In the genomic region with DNA sequence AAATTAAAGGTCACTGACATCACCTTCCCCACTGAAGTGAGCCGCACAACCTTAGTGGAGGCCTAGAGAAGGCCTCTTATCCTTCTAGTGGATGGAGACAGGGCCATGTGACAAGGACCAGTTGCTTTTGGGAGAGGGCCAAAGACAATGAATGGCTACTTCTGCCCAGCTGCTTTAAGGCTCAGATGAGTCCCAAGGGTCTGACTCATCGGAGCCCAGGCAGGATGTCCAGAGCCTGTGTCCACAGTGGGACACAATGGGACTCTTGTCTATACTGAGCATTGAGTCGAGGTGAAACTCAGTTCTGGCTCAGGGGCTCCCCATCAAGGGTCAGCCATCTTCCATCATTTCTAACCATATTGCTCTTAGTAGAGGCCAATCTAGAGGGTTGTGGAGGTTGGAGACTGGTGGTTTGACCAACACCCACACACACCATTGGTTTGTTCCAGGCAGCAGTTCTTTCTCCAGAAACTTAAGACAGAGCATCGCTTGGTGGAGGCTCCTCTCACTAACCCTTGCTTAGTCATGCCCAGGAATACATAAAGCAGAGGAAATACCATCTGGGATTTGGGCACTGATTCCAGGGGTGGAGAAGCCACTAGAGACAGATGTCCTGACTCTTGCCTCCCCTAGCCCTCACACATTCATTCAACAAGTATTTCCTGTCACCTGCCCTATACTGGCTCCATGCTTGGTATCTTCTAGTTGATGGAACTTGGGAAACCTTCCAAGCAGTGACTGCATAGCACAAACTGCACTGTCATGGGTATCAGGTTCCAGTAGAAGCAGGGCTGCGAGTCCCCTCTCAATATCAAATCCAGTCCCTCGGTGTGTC, we compare ENCODE assay signal across 18 mouse cellular contexts. TPM values are rescaled to one million over a fixed set of nuclear protein-coding genes. Genes with fewer than 3 reads are reported as not detected.
A peak's percentile ranks its signal among the peaks of the same experiment; 100 is the strongest.
DNase-seq lines count a peak whose midpoint lies in the region; ATAC-seq and TF ChIP-seq lines count a peak whose summit lies in the region.
"Had no signal": no experiment of that assay in that cellular context is flagged by ENCODE, and none has a peak within 500 bp of the region (broad histone marks: within the 10 kb centered on the region; RNA-seq: fewer than 3 reads in every experiment).

No protein-coding gene starts in this region.

- H3K27me3 ChIP-seq in heart, embryonic 10.5 days (ENCODE audit: insufficient read depth, poor library complexity, severe bottlenecking) = peaks cover 16% of the 10 kb centered on the region; the same call in 1 of the 2 replicates
- no peaks in the 10 kb centered on the region for H3K27me3 ChIP-seq in C2C12 (ENCODE audit: control insufficient read depth, insufficient read depth, insufficient read length)
- H3K27me3 ChIP-seq in liver, embryonic 11.5 days (replicated peaks; ENCODE audit: control insufficient read depth, insufficient read depth, low read length) = no peaks in the 10 kb centered on the region; the same call in 1 of the 2 replicates
- H3K27me3 ChIP-seq in midbrain, embryonic 15.5 days (replicated peaks) = no peaks in the 10 kb centered on the region
- H3K27me3 ChIP-seq: forebrain, embryonic 15.5 days; liver, embryonic 13.5 days had no signal

- no peak for ATAC-seq in liver, embryonic 11.5 days (replicated peaks; ENCODE audit: low FRiP score)
- ATAC-seq in midbrain, embryonic 15.5 days (replicated peaks) = no peak
- ATAC-seq: forebrain, embryonic 15.5 days had no signal

- no peaks in the 10 kb centered on the region for H3K36me3 ChIP-seq in heart, embryonic 10.5 days
- H3K36me3 ChIP-seq in C2C12 (ENCODE audit: control insufficient read depth, insufficient read depth) = no peaks in the 10 kb centered on the region
- no peaks in the 10 kb centered on the region for H3K36me3 ChIP-seq in liver, embryonic 11.5 days (ENCODE audit: control insufficient read depth, insufficient read depth, low read length)
- no peaks in the 10 kb centered on the region for H3K36me3 ChIP-seq in midbrain, embryonic 15.5 days (replicated peaks)
- H3K36me3 ChIP-seq: forebrain, embryonic 15.5 days; liver, embryonic 13.5 days had no signal

- H3K4me3 ChIP-seq in heart, embryonic 10.5 days = no peak overlapping the region
- H3K4me3 ChIP-seq in C2C12 (ENCODE audit: insufficient read depth, poor library complexity, severe bottlenecking) = no peak overlapping the region
- H3K4me3 ChIP-seq in liver, embryonic 11.5 days (ENCODE audit: low read depth, low read length) = no peak overlapping the region
- H3K4me3 ChIP-seq in midbrain, embryonic 15.5 days = no peak overlapping the region
- H3K4me3 ChIP-seq: forebrain, embryonic 15.5 days; liver, embryonic 13.5 days had no signal

- no peak for TF ChIP-seq CTCF in C2C12 (IDR thresholded peaks at IDR 0.05; ENCODE audit: control insufficient read depth, insufficient read depth, insufficient read length)

- no peak overlapping the region for H3ac ChIP-seq in C2C12 (ENCODE audit: control insufficient read depth, insufficient read length, low read depth)

- H3K9ac ChIP-seq in liver, embryonic 11.5 days (ENCODE audit: low read depth, low read length) = no peak overlapping the region
- no peak overlapping the region for H3K9ac ChIP-seq in midbrain, embryonic 15.5 days
- H3K9ac ChIP-seq: forebrain, embryonic 15.5 days; hindbrain, embryonic 14.5 days; liver, embryonic 13.5 days had no signal

- H3K27ac ChIP-seq in heart, embryonic 10.5 days = no peak overlapping the region
- H3K27ac ChIP-seq in liver, embryonic 11.5 days (ENCODE audit: low read depth, low read length) = no peak overlapping the region
- no peak overlapping the region for H3K27ac ChIP-seq in midbrain, embryonic 15.5 days
- H3K27ac ChIP-seq: forebrain, embryonic 15.5 days; hindbrain, embryonic 14.5 days; liver, embryonic 13.5 days had no signal

- no peaks in the 10 kb centered on the region for H3K9me3 ChIP-seq in heart, embryonic 10.5 days
- no peaks in the 10 kb centered on the region for H3K9me3 ChIP-seq in liver, embryonic 11.5 days (ENCODE audit: control insufficient read depth, low read length)
- no peaks in the 10 kb centered on the region for H3K9me3 ChIP-seq in midbrain, embryonic 15.5 days
- H3K9me3 ChIP-seq: forebrain, embryonic 15.5 days; liver, embryonic 13.5 days had no signal

- H3K79me3 ChIP-seq in C2C12 (ENCODE audit: low read depth) = no peaks in the 10 kb centered on the region

- H3K4me1 ChIP-seq in heart, embryonic 10.5 days = peaks cover 9% of the 10 kb centered on the region
- H3K4me1 ChIP-seq in liver, embryonic 11.5 days (replicated peaks; ENCODE audit: control insufficient read depth, insufficient read depth, low read length) = peaks cover 4% of the 10 kb centered on the region
- H3K4me1 ChIP-seq in midbrain, embryonic 15.5 days = peaks cover 10% of the 10 kb centered on the region

- H3K4me2 ChIP-seq in liver, embryonic 11.5 days = no peak overlapping the region
- H3K4me2 ChIP-seq in midbrain, embryonic 15.5 days = no peak overlapping the region
- H3K4me2 ChIP-seq: forebrain, embryonic 15.5 days; hindbrain, embryonic 14.5 days; liver, embryonic 13.5 days had no signal

- intact Hi-C loops in heart, postnatal 10 days (cut with DNase I) = loop anchor here (2.0 to 5.0 kb wide), 2 partner anchors 49 to 153 kb away; no protein-coding TSS in a partner anchor

- DNase-seq in heart, adult 11 months = peak; percentile 99
- no peak for DNase-seq in heart, embryonic 10.5 days (ENCODE audit: low spot score)
- DNase-seq in gastrocnemius, postnatal 25 days = peak; percentile 33
- peak; percentile 72 to 78 for DNase-seq in heart, postnatal 10 days
- no peak for DNase-seq in liver, embryonic 11.5 days (ENCODE audit: low spot score)
- no peak for DNase-seq in urinary bladder, postnatal 14 days (ENCODE audit: low spot score)
- DNase-seq: cerebellum, adult 9-11 months; liver, embryonic 13.5 days; lung, postnatal 36 days; midbrain, embryonic 14.5 days had no signal

- WGBS in heart, embryonic 10.5 days = 68% methylated on average over 6 of the region's 6 CpGs
- 77% methylated on average over 6 of the region's 6 CpGs for WGBS in liver, embryonic 11.5 days
- 88% methylated on average over 6 of the region's 6 CpGs for WGBS in midbrain, embryonic 15.5 days

- H3K79me2 ChIP-seq in C2C12 (ENCODE audit: control insufficient read depth, insufficient read depth) = peaks cover 7% of the 10 kb centered on the region

TF ChIP-seq in C2C12, 6 proteins besides CTCF, POLR2A, EP300 and RAD21:
- TF ChIP-seq CEBPB (IDR thresholded peaks at IDR 0.05; ENCODE audit: low read depth) = no peak
- TF ChIP-seq FOSL1 (IDR thresholded peaks at IDR 0.05; ENCODE audit: insufficient read depth, low read length, poor library complexity, severe bottlenecking) = peak; percentile 12
- peak; percentile 97 for TF ChIP-seq USF1 (IDR thresholded peaks at IDR 0.05; ENCODE audit: low read depth)
- TF ChIP-seq MYOG (IDR thresholded peaks at IDR 0.05; ENCODE audit: control insufficient read depth, extremely low read depth, insufficient read length) = no peak
- peak; percentile 85 for TF ChIP-seq MAX (IDR thresholded peaks at IDR 0.05)
- TF ChIP-seq MYOD1 (IDR thresholded peaks at IDR 0.05; ENCODE audit: control insufficient read depth, insufficient read length, low read depth) = peak; percentile 92

RNA-seq across cellular contexts. Expression of gene Cst6, which starts 3.9 kb away (rescaled TPM):
- 0.23 TPM in 1 of 2 replicates, not detected in the other for polyA plus RNA-seq in heart, embryonic 10.5 days (2016; fragmentation: Nextera tagmentation; extraction: Ambion mirVana)
- polyA plus RNA-seq in C2C12 (2012; fragmentation: generic; extraction: Trizol) = 85.8 TPM
- 10 to 100 TPM; 19.7 to 41.3 TPM for total RNA-seq in gastrocnemius, postnatal 25 days (2021)
- 1 to 10 TPM; 2.6 to 3.1 TPM for total RNA-seq in heart, postnatal 10 days (2021)
- polyA plus RNA-seq in liver, embryonic 11.5 days (2014; fragmentation: Nextera tagmentation; extraction: Ambion mirVana) = not detected in 2 replicates
- polyA plus RNA-seq in midbrain, embryonic 15.5 days (2015; fragmentation: Nextera tagmentation; extraction: Ambion mirVana) = 5.9 and 7.2 TPM in 2 replicates

RNA-seq across cellular contexts. Expression of gene Catsper1, which starts 10.0 kb away (rescaled TPM):
- not detected in 2 replicates for polyA plus RNA-seq in heart, embryonic 10.5 days (2016; fragmentation: Nextera tagmentation; extraction: Ambion mirVana)
- not detected for polyA plus RNA-seq in C2C12 (2012; fragmentation: generic; extraction: Trizol)
- not detected for total RNA-seq in gastrocnemius, postnatal 25 days (2021)
- not detected for total RNA-seq in heart, postnatal 10 days (2021)
- polyA plus RNA-seq in liver, embryonic 11.5 days (2014; fragmentation: Nextera tagmentation; extraction: Ambion mirVana) = not detected in 2 replicates
- not detected in 2 replicates for polyA plus RNA-seq in midbrain, embryonic 15.5 days (2015; fragmentation: Nextera tagmentation; extraction: Ambion mirVana)
- total RNA-seq: CH12.LX had no signal
- polyA plus RNA-seq: embryonic facial prominence, embryonic 11.5 days; forebrain, embryonic 15.5 days; hindbrain, embryonic 14.5 days; liver, embryonic 13.5 days; midbrain, embryonic 14.5 days; neural tube, embryonic 14.5 days; thymus, postnatal 0 days had no signal

RNA-seq across cellular contexts. Expression of gene Eif1ad, which starts 21.0 kb away (rescaled TPM):
- polyA plus RNA-seq in heart, embryonic 10.5 days (2016; fragmentation: Nextera tagmentation; extraction: Ambion mirVana) = 58.0 and 72.6 TPM in 2 replicates
- polyA plus RNA-seq in C2C12 (2012; fragmentation: generic; extraction: Trizol) = 48.5 TPM
- total RNA-seq in gastrocnemius, postnatal 25 days (2021) = 10 to 100 TPM; 12.7 to 13.4 TPM
- 10 to 100 TPM; 26.4 to 28.8 TPM for total RNA-seq in heart, postnatal 10 days (2021)
- polyA plus RNA-seq in liver, embryonic 11.5 days (2014; fragmentation: Nextera tagmentation; extraction: Ambion mirVana) = 72.9 and 76.5 TPM in 2 replicates
- 43.6 and 43.8 TPM in 2 replicates for polyA plus RNA-seq in midbrain, embryonic 15.5 days (2015; fragmentation: Nextera tagmentation; extraction: Ambion mirVana)

RNA-seq across cellular contexts. Expression of gene Banf1, which starts 21.5 kb away (rescaled TPM):
- 533 and 575 TPM in 2 replicates for polyA plus RNA-seq in heart, embryonic 10.5 days (2016; fragmentation: Nextera tagmentation; extraction: Ambion mirVana)
- polyA plus RNA-seq in C2C12 (2012; fragmentation: generic; extraction: Trizol) = 506 TPM
- total RNA-seq in gastrocnemius, postnatal 25 days (2021) = 100 to 1,000 TPM; 114 to 122 TPM
- 100 to 1,000 TPM; 173 to 178 TPM for total RNA-seq in heart, postnatal 10 days (2021)
- 601 and 643 TPM in 2 replicates for polyA plus RNA-seq in liver, embryonic 11.5 days (2014; fragmentation: Nextera tagmentation; extraction: Ambion mirVana)
- polyA plus RNA-seq in midbrain, embryonic 15.5 days (2015; fragmentation: Nextera tagmentation; extraction: Ambion mirVana) = 307 and 337 TPM in 2 replicates

RNA-seq across cellular contexts. Expression of gene Sart1, which starts 43.0 kb away (rescaled TPM):
- polyA plus RNA-seq in heart, embryonic 10.5 days (2016; fragmentation: Nextera tagmentation; extraction: Ambion mirVana) = 52.7 and 88.8 TPM in 2 replicates
- polyA plus RNA-seq in C2C12 (2012; fragmentation: generic; extraction: Trizol) = 68.5 TPM
- total RNA-seq in gastrocnemius, postnatal 25 days (2021) = 10 to 100 TPM; 29.0 to 36.5 TPM
- 10 to 100 TPM; 47.7 to 50.7 TPM for total RNA-seq in heart, postnatal 10 days (2021)
- 62.7 and 73.3 TPM in 2 replicates for polyA plus RNA-seq in liver, embryonic 11.5 days (2014; fragmentation: Nextera tagmentation; extraction: Ambion mirVana)
- 72.5 and 77.3 TPM in 2 replicates for polyA plus RNA-seq in midbrain, embryonic 15.5 days (2015; fragmentation: Nextera tagmentation; extraction: Ambion mirVana)

Comparison
In these comparisons a context has a peak if more than half of its experiments do, and no peak if none do; other contexts are left out.
1. DNase-seq: peak in heart, adult 11 months (single experiment), gastrocnemius, postnatal 25 days (single experiment) and heart, postnatal 10 days (2 of 2); none in heart, embryonic 10.5 days (single experiment), liver, embryonic 11.5 days (single experiment) and urinary bladder, postnatal 14 days (single experiment).
2. RNA of gene Cst6, which starts 3.9 kb away (polyA plus RNA-seq): 85.8 TPM in C2C12 (single experiment); 5.9 to 7.2 TPM in midbrain, embryonic 15.5 days, not detected in liver, embryonic 11.5 days and 0.23 TPM in heart, embryonic 10.5 days; every median in the first group is over 10 times any median in the second.